In genomic region chr2:154600586-154600985, GRCm38 (mm10) we compare ENCODE assay signal across 21 mouse cellular contexts. TPM values are rescaled to one million over a fixed set of nuclear protein-coding genes. Genes with fewer than 3 reads are reported as not detected.
DNase-seq lines count a peak whose midpoint lies in the region; ATAC-seq and TF ChIP-seq lines count a peak whose summit lies in the region.
"Had no signal": no experiment of that assay in that cellular context is flagged by ENCODE, and none has a peak within 500 bp of the region (broad histone marks: within the 10 kb centered on the region; RNA-seq: fewer than 3 reads in every experiment).

No protein-coding gene starts in this region.

- peaks cover 12% of the 10 kb centered on the region; the same call in 1 of the 2 replicates for H3K4me1 ChIP-seq in kidney, adult 2 months (ENCODE audit: control insufficient read depth, insufficient read depth, low read length)
- H3K4me1 ChIP-seq in kidney, embryonic 14.5 days (ENCODE audit: control insufficient read depth, insufficient read depth, low read length), result peaks cover 11% of the 10 kb centered on the region
- H3K4me1 ChIP-seq in liver, adult 2 months (ENCODE audit: control insufficient read depth, insufficient read depth, low read length), result peaks cover 20% of the 10 kb centered on the region
- peaks cover 6% of the 10 kb centered on the region for H3K4me1 ChIP-seq in liver, embryonic 11.5 days (replicated peaks; ENCODE audit: control insufficient read depth, insufficient read depth, low read length)
- H3K4me1 ChIP-seq in midbrain, postnatal 0 days (ENCODE audit: insufficient read depth, low read length), result peaks cover 8% of the 10 kb centered on the region; the same call in 1 of the 2 replicates
- peaks cover 12% of the 10 kb centered on the region for H3K4me1 ChIP-seq in midbrain, embryonic 16.5 days (ENCODE audit: control insufficient read depth, insufficient read depth, low read length)

- peak; percentile 44 for DNase-seq in kidney, adult 2 months
- DNase-seq in liver, adult 2 months (ENCODE audit: extremely low read depth, low read depth, low spot score), result peak; percentile 73
- DNase-seq in liver, embryonic 11.5 days (ENCODE audit: low spot score), result no peak
- no peak for DNase-seq in midbrain, postnatal 0 days (ENCODE audit: low spot score)
- DNase-seq in adrenal gland, adult 8-10 months, result no peak
- DNase-seq: adrenal gland, postnatal 14 days; cerebellum, adult 11-12 months; cerebellum, adult 9-10 months; cerebellum, postnatal 25 days; gastrocnemius, postnatal 10 days; heart, adult 2 months; heart, postnatal 14 days had no signal

- H3K9ac ChIP-seq in kidney, embryonic 14.5 days (ENCODE audit: low read depth, low read length), result no peak overlapping the region
- H3K9ac ChIP-seq in liver, adult 2 months (ENCODE audit: low read depth, low read length), result peak overlapping the region; percentile 43; the same call in 1 of the 2 replicates
- no peak overlapping the region for H3K9ac ChIP-seq in liver, embryonic 11.5 days (ENCODE audit: low read depth, low read length)
- H3K9ac ChIP-seq in midbrain, postnatal 0 days (replicated peaks; ENCODE audit: low read length, poor library complexity, severe bottlenecking), result no peak overlapping the region
- no peak overlapping the region for H3K9ac ChIP-seq in midbrain, embryonic 16.5 days (ENCODE audit: low read depth, low read length)
- H3K9ac ChIP-seq: embryonic facial prominence, embryonic 13.5 days; forebrain, embryonic 12.5 days; heart, embryonic 15.5 days; hindbrain, embryonic 13.5 days had no signal

- H3K27me3 ChIP-seq in kidney, adult 2 months (replicated peaks; ENCODE audit: control insufficient read depth, insufficient read depth, low read length), result no peaks in the 10 kb centered on the region
- H3K27me3 ChIP-seq in kidney, embryonic 14.5 days (ENCODE audit: control insufficient read depth, insufficient read depth, low read length), result no peaks in the 10 kb centered on the region
- no peaks in the 10 kb centered on the region for H3K27me3 ChIP-seq in liver, adult 2 months (ENCODE audit: control insufficient read depth, insufficient read depth, low read length)
- H3K27me3 ChIP-seq in liver, embryonic 11.5 days (replicated peaks; ENCODE audit: control insufficient read depth, insufficient read depth, low read length), result no peaks in the 10 kb centered on the region
- no peaks in the 10 kb centered on the region for H3K27me3 ChIP-seq in midbrain, postnatal 0 days (ENCODE audit: insufficient read depth, low read length)
- no peaks in the 10 kb centered on the region for H3K27me3 ChIP-seq in midbrain, embryonic 16.5 days (ENCODE audit: control insufficient read depth, insufficient read depth, low read depth, low read length)
- H3K27me3 ChIP-seq: embryonic facial prominence, embryonic 13.5 days had no signal

- 54% methylated on average over 6 of the region's 6 CpGs for WGBS in kidney, adult 2 months
- WGBS in kidney, embryonic 14.5 days, result 72% methylated on average over 6 of the region's 6 CpGs
- 25% methylated on average over 6 of the region's 6 CpGs for WGBS in liver, adult 2 months
- 68% methylated on average over 6 of the region's 6 CpGs for WGBS in liver, embryonic 11.5 days
- 78% methylated on average over 6 of the region's 6 CpGs for WGBS in midbrain, postnatal 0 days
- WGBS in midbrain, embryonic 16.5 days, result 69% methylated on average over 6 of the region's 6 CpGs

- TF ChIP-seq CTCF in kidney, adult 2 months (conservative IDR thresholded peaks at IDR 0.05; ENCODE audit: insufficient read depth, insufficient read length, low read depth, low read length), result no peak; the same call in 1 of the 2 replicates
- 0 out of 2 replicates have a peak, but pooled peaks have one; percentile 8 for TF ChIP-seq CTCF in liver, adult 2 months (IDR thresholded peaks at IDR 0.05; ENCODE audit: low read depth, low read length)
- peak; percentile 10; the same call in 1 of the 2 replicates for TF ChIP-seq CTCF in midbrain, postnatal 0 days (IDR thresholded peaks at IDR 0.05)

- H3K79me2 ChIP-seq in liver, adult 2 months (ENCODE audit: control insufficient read depth, insufficient read depth, low read length), result peaks cover 15% of the 10 kb centered on the region; the same call in 1 of the 2 replicates

- no peak overlapping the region for H3K4me2 ChIP-seq in kidney, embryonic 14.5 days (replicated peaks; ENCODE audit: low read depth, low read length)
- no peak overlapping the region for H3K4me2 ChIP-seq in liver, embryonic 11.5 days
- no peak overlapping the region for H3K4me2 ChIP-seq in midbrain, postnatal 0 days (ENCODE audit: low read depth, low read length, poor library complexity, severe bottlenecking)
- no peak overlapping the region for H3K4me2 ChIP-seq in midbrain, embryonic 16.5 days (ENCODE audit: low read length)
- H3K4me2 ChIP-seq: embryonic facial prominence, embryonic 13.5 days; forebrain, embryonic 12.5 days; heart, embryonic 11.5 days; heart, embryonic 15.5 days; hindbrain, embryonic 13.5 days had no signal

- no peak overlapping the region for H3K4me3 ChIP-seq in kidney, adult 2 months (ENCODE audit: insufficient read depth, low read depth, low read length)
- no peak overlapping the region for H3K4me3 ChIP-seq in kidney, embryonic 14.5 days (ENCODE audit: low read length)
- H3K4me3 ChIP-seq in liver, adult 2 months (ENCODE audit: insufficient read depth, low read depth, low read length), result no peak overlapping the region
- H3K4me3 ChIP-seq in liver, embryonic 11.5 days (ENCODE audit: low read depth, low read length), result no peak overlapping the region
- no peak overlapping the region for H3K4me3 ChIP-seq in midbrain, postnatal 0 days (ENCODE audit: low read depth, low read length)
- no peak overlapping the region for H3K4me3 ChIP-seq in midbrain, embryonic 16.5 days (ENCODE audit: low read depth, low read length)
- H3K4me3 ChIP-seq: embryonic facial prominence, embryonic 13.5 days; forebrain, embryonic 12.5 days; heart, adult 2 months; heart, embryonic 15.5 days; hindbrain, embryonic 13.5 days had no signal

- H3K27ac ChIP-seq in kidney, adult 2 months (ENCODE audit: insufficient read depth, low read depth, low read length), result no peak overlapping the region
- no peak overlapping the region for H3K27ac ChIP-seq in kidney, embryonic 14.5 days (ENCODE audit: low read depth, low read length)
- 0 out of 2 replicates have a peak overlapping the region, but pooled peaks have one; percentile 26 for H3K27ac ChIP-seq in liver, adult 2 months (replicated peaks; ENCODE audit: insufficient read depth, low read depth, low read length)
- H3K27ac ChIP-seq in liver, embryonic 11.5 days (ENCODE audit: low read depth, low read length), result no peak overlapping the region
- no peak overlapping the region for H3K27ac ChIP-seq in midbrain, postnatal 0 days (ENCODE audit: low read depth, low read length)
- H3K27ac ChIP-seq in midbrain, embryonic 16.5 days (ENCODE audit: low read length), result no peak overlapping the region
- H3K27ac ChIP-seq: embryonic facial prominence, embryonic 13.5 days; forebrain, embryonic 12.5 days; heart, adult 2 months; heart, embryonic 15.5 days; hindbrain, embryonic 13.5 days had no signal

- no peaks in the 10 kb centered on the region for H3K36me3 ChIP-seq in kidney, adult 2 months (ENCODE audit: control insufficient read depth, insufficient read depth, low read length)
- no peaks in the 10 kb centered on the region for H3K36me3 ChIP-seq in kidney, embryonic 14.5 days (ENCODE audit: control insufficient read depth, insufficient read depth, low read length)
- H3K36me3 ChIP-seq in liver, adult 2 months (ENCODE audit: control insufficient read depth, insufficient read depth, low read length), result peaks cover 26% of the 10 kb centered on the region
- no peaks in the 10 kb centered on the region for H3K36me3 ChIP-seq in liver, embryonic 11.5 days (ENCODE audit: control insufficient read depth, insufficient read depth, low read length)
- H3K36me3 ChIP-seq in midbrain, postnatal 0 days (ENCODE audit: insufficient read depth, low read length), result no peaks in the 10 kb centered on the region
- no peaks in the 10 kb centered on the region for H3K36me3 ChIP-seq in midbrain, embryonic 16.5 days (ENCODE audit: control insufficient read depth, insufficient read depth, low read length)
- H3K36me3 ChIP-seq: forebrain, embryonic 12.5 days; heart, embryonic 15.5 days; hindbrain, embryonic 13.5 days had no signal

- ATAC-seq in kidney, embryonic 14.5 days (ENCODE audit: low FRiP score, low TSS enrichment), result no peak
- ATAC-seq in liver, embryonic 11.5 days (replicated peaks; ENCODE audit: low FRiP score), result no peak
- no peak for ATAC-seq in midbrain, postnatal 0 days (ENCODE audit: low FRiP score)
- no peak for ATAC-seq in midbrain, embryonic 16.5 days
- ATAC-seq: forebrain, embryonic 16.5 days had no signal

- no peaks in the 10 kb centered on the region for H3K9me3 ChIP-seq in kidney, embryonic 14.5 days (ENCODE audit: control insufficient read depth, low read length)
- H3K9me3 ChIP-seq in liver, embryonic 11.5 days (ENCODE audit: control insufficient read depth, low read length), result no peaks in the 10 kb centered on the region
- no peaks in the 10 kb centered on the region for H3K9me3 ChIP-seq in midbrain, postnatal 0 days (ENCODE audit: low read length)
- H3K9me3 ChIP-seq in midbrain, embryonic 16.5 days (replicated peaks; ENCODE audit: control insufficient read depth, low read length, poor library complexity, severe bottlenecking), result no peaks in the 10 kb centered on the region
- H3K9me3 ChIP-seq: embryonic facial prominence, embryonic 13.5 days; forebrain, embryonic 12.5 days; heart, embryonic 15.5 days; hindbrain, embryonic 13.5 days had no signal

- no peak for TF ChIP-seq POLR2A in kidney, adult 2 months (IDR thresholded peaks at IDR 0.05; ENCODE audit: low read depth, low read length)
- no peak for TF ChIP-seq POLR2A in liver, adult 2 months (IDR thresholded peaks at IDR 0.05; ENCODE audit: extremely low read depth, insufficient read depth, low read length)

RNA-seq across cellular contexts. Expression of gene Pxmp4, which starts 2.9 kb away (rescaled TPM):
- polyA plus RNA-seq in kidney, adult 2 months (2012; rRNA removed), result 118 and 138 TPM in 2 replicates
- polyA plus RNA-seq in kidney, embryonic 14.5 days (2014; fragmentation: Nextera tagmentation; extraction: Ambion mirVana), result 20.4 and 25.9 TPM in 2 replicates
- total RNA-seq in liver, adult 2 months (2014; rRNA removed), result 39.9 and 51.1 TPM in 2 replicates
- 127 and 134 TPM in 2 replicates for polyA plus RNA-seq in liver, adult 2 months (2012; rRNA removed)
- 25.2 and 25.6 TPM in 2 replicates for polyA plus RNA-seq in liver, embryonic 11.5 days (2014; fragmentation: Nextera tagmentation; extraction: Ambion mirVana)
- 16.1 and 21.6 TPM in 2 replicates for total RNA-seq in midbrain, postnatal 0 days (2014; rRNA removed)
- polyA plus RNA-seq in midbrain, postnatal 0 days (2015; fragmentation: Nextera tagmentation; extraction: Ambion mirVana), result 17.8 and 21.1 TPM in 2 replicates
- 14.1 and 15.9 TPM in 2 replicates for polyA plus RNA-seq in midbrain, embryonic 16.5 days (2015; fragmentation: Nextera tagmentation; extraction: Ambion mirVana)
- total RNA-seq in adrenal gland, adult 8-10 months (2022), result 10 to 100 TPM; 28.8 to 36.5 (median 32.1) TPM

RNA-seq across cellular contexts. Expression of gene Zfp341, which starts 12.5 kb away (rescaled TPM):
- polyA plus RNA-seq in kidney, adult 2 months (2012; rRNA removed), result 4.9 and 5.3 TPM in 2 replicates
- polyA plus RNA-seq in kidney, embryonic 14.5 days (2014; fragmentation: Nextera tagmentation; extraction: Ambion mirVana), result 1.1 and 1.3 TPM in 2 replicates
- 0.18 and 1.0 TPM in 2 replicates for total RNA-seq in liver, adult 2 months (2014; rRNA removed)
- 3.2 TPM in 2 replicates for polyA plus RNA-seq in liver, adult 2 months (2012; rRNA removed)
- polyA plus RNA-seq in liver, embryonic 11.5 days (2014; fragmentation: Nextera tagmentation; extraction: Ambion mirVana), result 1.3 and 1.5 TPM in 2 replicates
- total RNA-seq in midbrain, postnatal 0 days (2014; rRNA removed), result 7.7 and 10.4 TPM in 2 replicates
- 1.2 and 1.5 TPM in 2 replicates for polyA plus RNA-seq in midbrain, postnatal 0 days (2015; fragmentation: Nextera tagmentation; extraction: Ambion mirVana)
- 2.3 TPM in 2 replicates for polyA plus RNA-seq in midbrain, embryonic 16.5 days (2015; fragmentation: Nextera tagmentation; extraction: Ambion mirVana)
- total RNA-seq in adrenal gland, adult 8-10 months (2022), result 1 to 10 TPM; 2.9 to 4.4 (median 4.0) TPM

RNA-seq across cellular contexts. Expression of gene 4930519P11Rik, which starts 12.7 kb away (rescaled TPM):
- polyA plus RNA-seq in kidney, adult 2 months (2012; rRNA removed), result 0.57 and 0.86 TPM in 2 replicates
- polyA plus RNA-seq in kidney, embryonic 14.5 days (2014; fragmentation: Nextera tagmentation; extraction: Ambion mirVana), result 0.72 and 0.89 TPM in 2 replicates
- total RNA-seq in liver, adult 2 months (2014; rRNA removed), result not detected in 2 replicates
- polyA plus RNA-seq in liver, adult 2 months (2012; rRNA removed), result 0.37 TPM in 1 of 2 replicates, not detected in the other
- polyA plus RNA-seq in liver, embryonic 11.5 days (2014; fragmentation: Nextera tagmentation; extraction: Ambion mirVana), result not detected in 2 replicates
- total RNA-seq in midbrain, postnatal 0 days (2014; rRNA removed), result not detected in 2 replicates
- polyA plus RNA-seq in midbrain, postnatal 0 days (2015; fragmentation: Nextera tagmentation; extraction: Ambion mirVana), result 0.35 TPM in 1 of 2 replicates, not detected in the other
- 0.41 and 0.63 TPM in 2 replicates for polyA plus RNA-seq in midbrain, embryonic 16.5 days (2015; fragmentation: Nextera tagmentation; extraction: Ambion mirVana)
- 1 to 10 TPM in 1 of 4 experiments, not detected in 3; 1.4 TPM for total RNA-seq in adrenal gland, adult 8-10 months (2022)
- total RNA-seq: adrenal gland, postnatal 14 days; gastrocnemius, postnatal 10 days; heart, adult 2 months; heart, postnatal 14 days; hematopoietic stem cell, adult 5-6 weeks had no signal
- polyA plus RNA-seq: embryonic facial prominence, embryonic 13.5 days; forebrain, embryonic 12.5 days; forebrain, embryonic 16.5 days; heart, embryonic 15.5 days had no signal

RNA-seq across cellular contexts. Expression of gene E2f1, which starts 30.9 kb away (rescaled TPM):
- polyA plus RNA-seq in kidney, adult 2 months (2012; rRNA removed), result 3.6 and 4.1 TPM in 2 replicates
- polyA plus RNA-seq in kidney, embryonic 14.5 days (2014; fragmentation: Nextera tagmentation; extraction: Ambion mirVana), result 10.0 and 11.3 TPM in 2 replicates
- total RNA-seq in liver, adult 2 months (2014; rRNA removed), result 1.1 and 2.3 TPM in 2 replicates
- polyA plus RNA-seq in liver, adult 2 months (2012; rRNA removed), result 2.4 and 3.8 TPM in 2 replicates
- polyA plus RNA-seq in liver, embryonic 11.5 days (2014; fragmentation: Nextera tagmentation; extraction: Ambion mirVana), result 12.6 and 14.0 TPM in 2 replicates
- 2.0 and 2.3 TPM in 2 replicates for total RNA-seq in midbrain, postnatal 0 days (2014; rRNA removed)
- polyA plus RNA-seq in midbrain, postnatal 0 days (2015; fragmentation: Nextera tagmentation; extraction: Ambion mirVana), result 2.1 and 2.3 TPM in 2 replicates
- polyA plus RNA-seq in midbrain, embryonic 16.5 days (2015; fragmentation: Nextera tagmentation; extraction: Ambion mirVana), result 3.2 and 4.2 TPM in 2 replicates
- 10 to 100 TPM in 3 of 4 experiments, 1 to 10 TPM in 1; 9.9 to 12.9 (median 12.0) TPM for total RNA-seq in adrenal gland, adult 8-10 months (2022)

RNA-seq across cellular contexts. Expression of gene Necab3, which starts 41.9 kb away (rescaled TPM):
- 1.5 and 1.8 TPM in 2 replicates for polyA plus RNA-seq in kidney, adult 2 months (2012; rRNA removed)
- polyA plus RNA-seq in kidney, embryonic 14.5 days (2014; fragmentation: Nextera tagmentation; extraction: Ambion mirVana), result 2.4 and 2.5 TPM in 2 replicates
- 0.09 and 0.13 TPM in 2 replicates for total RNA-seq in liver, adult 2 months (2014; rRNA removed)
- 0.09 TPM in 1 of 2 replicates, not detected in the other for polyA plus RNA-seq in liver, adult 2 months (2012; rRNA removed)
- 1.9 and 2.4 TPM in 2 replicates for polyA plus RNA-seq in liver, embryonic 11.5 days (2014; fragmentation: Nextera tagmentation; extraction: Ambion mirVana)
- 23.3 and 27.7 TPM in 2 replicates for total RNA-seq in midbrain, postnatal 0 days (2014; rRNA removed)
- 18.1 and 18.9 TPM in 2 replicates for polyA plus RNA-seq in midbrain, postnatal 0 days (2015; fragmentation: Nextera tagmentation; extraction: Ambion mirVana)
- polyA plus RNA-seq in midbrain, embryonic 16.5 days (2015; fragmentation: Nextera tagmentation; extraction: Ambion mirVana), result 18.5 and 19.9 TPM in 2 replicates
- 1 to 10 TPM in 3 of 4 experiments, under 1 TPM in 1; 0.41 to 3.1 (median 2.6) TPM for total RNA-seq in adrenal gland, adult 8-10 months (2022)

Comparison
In these comparisons a context has a peak if more than half of its experiments do, and no peak if none do; other contexts are left out.
1. DNase-seq: peak in kidney, adult 2 months (single experiment) and liver, adult 2 months (single experiment); none in liver, embryonic 11.5 days (single experiment), midbrain, postnatal 0 days (single experiment) and adrenal gland, adult 8-10 months (single experiment).